Mouse (Mus musculus): ENCODE data around the gene Myog.
"Not testable (repeated sequence)": the region's sequence is repeated elsewhere in the genome, so short reads cannot be mapped to it uniquely, and the experiment has no call there.

Myog gene

DNA sequence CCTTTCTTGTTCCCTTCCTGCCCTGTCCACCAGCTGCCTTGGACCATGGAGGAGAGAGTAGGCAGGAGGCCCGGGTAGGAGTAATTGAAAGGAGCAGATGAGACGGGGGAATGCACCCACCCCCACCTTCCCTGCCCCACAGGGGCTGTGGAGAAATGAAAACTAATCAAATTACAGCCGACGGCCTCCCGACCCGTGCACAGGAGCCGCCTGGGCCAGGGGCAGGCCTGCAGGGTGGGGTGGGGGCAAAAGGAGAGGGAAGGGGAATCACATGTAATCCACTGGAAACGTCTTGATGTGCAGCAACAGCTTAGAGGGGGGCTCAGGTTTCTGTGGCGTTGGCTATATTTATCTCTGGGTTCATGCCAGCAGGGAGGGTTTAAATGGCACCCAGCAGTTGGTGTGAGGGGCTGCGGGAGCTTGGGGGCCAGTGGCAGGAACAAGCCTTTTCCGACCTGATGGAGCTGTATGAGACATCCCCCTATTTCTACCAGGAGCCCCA lies at the start of gene Myog:
Myog (plus strand) TSS at position 392 of the 502 bp plus-strand sequence.
- DNase-seq (ENCODE audit: low spot score): no peak

DNA sequence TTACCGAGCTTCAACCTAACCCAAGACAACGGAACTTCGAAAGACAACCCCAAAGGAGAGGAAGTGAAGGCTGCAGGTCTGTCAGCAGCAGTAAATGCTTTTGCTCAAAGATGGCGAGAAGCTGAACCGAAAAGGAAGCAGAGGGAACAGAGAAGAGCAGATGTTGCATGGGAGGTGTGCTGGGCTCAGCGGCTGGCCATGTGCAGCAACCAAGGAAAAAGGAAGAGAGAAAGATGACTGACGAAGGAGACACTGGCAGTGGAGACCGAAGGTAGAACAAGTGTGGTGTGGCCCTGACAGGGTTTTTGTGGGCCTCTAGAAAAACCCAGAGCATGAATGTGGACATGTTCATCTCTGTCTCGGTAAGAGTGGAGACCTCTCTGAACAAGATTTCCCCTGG lies 49.1 kb upstream of the Myog start:
- no peak for DNase-seq (ENCODE audit: low spot score)

DNA sequence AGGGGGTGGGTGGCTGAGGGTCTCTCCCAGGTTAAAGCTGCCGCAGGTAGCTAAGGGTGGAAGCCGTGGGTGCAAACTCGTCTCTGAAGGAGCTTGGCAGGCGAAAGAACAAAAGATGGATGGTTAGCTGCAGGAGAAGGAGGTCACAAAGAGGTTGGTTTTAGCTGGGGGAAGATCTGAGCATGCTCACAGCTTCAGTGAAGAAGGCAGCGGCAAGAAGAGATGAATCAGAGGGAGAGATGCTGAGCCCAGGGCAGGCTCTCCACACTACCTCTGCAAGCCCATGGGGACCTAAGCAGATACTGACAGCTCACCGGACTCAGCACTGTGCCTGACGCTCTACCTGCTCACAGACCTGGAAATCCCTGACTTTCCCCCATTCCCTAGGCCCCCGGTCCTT lies 48.5 kb upstream of the Myog start:
- DNase-seq (ENCODE audit: low spot score): no peak

DNA sequence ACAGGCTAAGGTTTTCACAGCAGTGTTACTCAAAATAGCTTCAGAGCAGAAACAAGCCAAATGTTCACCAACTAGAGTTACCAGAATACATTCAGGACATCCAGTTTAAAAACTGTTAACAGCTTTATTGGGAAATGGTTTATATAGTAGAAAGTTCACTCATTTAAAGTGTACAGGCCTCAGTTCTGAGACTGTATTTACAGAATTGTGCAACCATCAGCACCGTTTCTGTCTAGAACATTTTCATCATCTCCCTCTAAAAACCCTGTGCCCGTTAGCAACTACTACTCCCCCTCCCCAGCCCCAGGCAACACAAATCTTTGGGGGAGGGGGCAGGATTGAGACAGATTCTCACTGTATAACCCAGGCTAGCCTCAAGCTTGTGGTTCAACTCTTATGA lies 47.5 kb upstream of the Myog start:
- no peak for DNase-seq (ENCODE audit: low spot score)

DNA sequence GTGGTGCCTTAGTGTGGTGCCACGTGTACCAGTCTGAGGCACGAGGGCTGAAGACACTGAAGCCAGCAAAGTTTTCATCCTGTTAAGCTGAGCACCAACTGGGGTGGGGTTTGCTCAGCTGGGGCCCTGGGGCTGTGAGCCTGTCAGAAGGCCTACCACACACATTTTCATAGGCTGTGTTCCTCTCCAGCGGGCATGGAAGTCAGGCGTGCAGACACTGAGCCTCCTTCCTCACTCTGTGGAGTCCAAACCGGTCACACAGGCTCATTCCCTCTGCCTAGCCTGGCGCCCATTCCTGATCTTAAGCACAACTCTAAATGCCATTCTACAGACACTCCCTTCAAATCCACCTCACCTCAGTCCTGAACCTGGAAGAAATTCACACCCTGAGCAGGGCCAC lies 46.3 kb upstream of the Myog start:
- no peak for DNase-seq (ENCODE audit: low spot score)

DNA sequence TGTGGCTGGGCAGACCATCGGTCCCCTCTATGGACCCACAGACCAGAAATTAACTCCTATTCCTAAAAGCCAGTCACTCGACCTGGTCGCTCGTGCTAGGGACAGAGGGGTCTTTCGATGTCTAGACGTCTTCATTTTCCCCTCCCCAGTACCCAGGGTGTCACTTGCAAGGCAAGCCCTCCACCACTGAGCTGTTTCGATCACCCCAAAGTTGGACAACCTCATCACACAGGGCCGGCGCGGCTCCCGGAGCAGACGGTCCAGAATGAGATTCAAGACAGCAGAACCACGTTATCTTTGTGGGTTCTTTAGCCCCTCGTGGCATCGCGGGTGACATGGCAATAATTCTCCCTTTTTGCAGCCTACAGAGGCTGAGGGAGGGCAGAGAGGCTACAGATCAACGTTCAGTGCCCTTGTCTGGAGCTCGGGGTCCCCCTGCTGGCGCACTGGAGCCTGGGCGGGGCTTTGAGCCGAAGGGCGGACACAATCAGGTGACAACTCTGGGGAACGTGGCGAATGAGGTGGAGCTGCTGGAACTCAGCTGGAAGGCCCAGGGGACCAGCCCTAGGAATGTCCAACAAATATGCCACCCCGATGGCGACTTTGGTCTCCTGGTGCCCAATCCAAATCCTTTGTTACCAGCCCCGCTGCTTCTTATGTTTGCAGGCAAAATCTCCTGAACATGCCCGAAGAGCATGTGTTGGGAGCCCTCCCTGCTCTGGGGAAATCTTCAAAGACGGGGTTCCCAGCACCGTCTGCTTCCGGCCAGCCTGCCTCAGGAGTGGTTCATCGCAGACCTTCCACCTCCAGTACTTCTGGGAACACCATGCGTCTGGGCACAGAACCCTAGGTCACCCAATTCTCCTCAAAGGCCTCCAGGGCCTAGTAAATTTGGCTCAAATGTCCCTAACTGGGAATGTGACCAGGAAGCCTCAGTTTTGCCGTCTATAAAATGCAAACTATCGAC lies 45.6 kb upstream of the Myog start:
- peak; percentile 92 for DNase-seq (ENCODE audit: low spot score)

DNA sequence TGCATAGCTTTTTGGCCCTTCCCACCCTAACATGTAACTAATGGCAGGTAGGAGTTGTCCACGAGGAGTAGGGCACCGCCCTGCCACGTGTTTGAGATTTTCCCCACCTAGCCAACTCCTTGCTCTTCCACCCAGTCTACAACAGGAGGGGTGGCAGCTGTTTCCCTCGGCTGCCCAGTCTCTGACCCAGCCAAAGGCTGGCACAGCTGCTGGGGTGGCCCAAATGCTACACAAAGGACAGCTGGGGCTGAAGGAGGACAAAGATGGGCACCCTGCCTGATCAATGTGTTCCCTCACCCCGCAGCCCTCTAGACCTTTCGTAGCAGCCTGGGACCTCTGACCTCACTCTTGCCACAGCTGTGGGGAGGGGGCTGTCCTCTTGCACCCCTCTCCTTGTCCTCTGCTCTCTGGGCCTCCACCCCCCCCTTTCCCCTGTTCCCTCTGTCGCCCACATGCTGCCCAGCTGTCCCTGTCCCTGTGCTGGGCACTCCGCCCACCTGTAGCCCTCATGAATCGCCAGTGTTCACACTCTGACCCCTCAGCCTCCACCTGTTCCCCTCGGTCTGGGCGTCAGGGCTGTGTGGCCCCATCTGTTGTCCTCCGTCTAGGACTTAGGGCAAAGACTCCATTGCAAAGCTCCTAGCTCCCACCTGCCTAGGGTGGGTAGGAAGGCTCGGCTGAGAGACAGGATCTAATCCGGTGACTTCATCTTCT lies 44.6 kb upstream of the Myog start:
- no peak for DNase-seq (ENCODE audit: low spot score)

DNA sequence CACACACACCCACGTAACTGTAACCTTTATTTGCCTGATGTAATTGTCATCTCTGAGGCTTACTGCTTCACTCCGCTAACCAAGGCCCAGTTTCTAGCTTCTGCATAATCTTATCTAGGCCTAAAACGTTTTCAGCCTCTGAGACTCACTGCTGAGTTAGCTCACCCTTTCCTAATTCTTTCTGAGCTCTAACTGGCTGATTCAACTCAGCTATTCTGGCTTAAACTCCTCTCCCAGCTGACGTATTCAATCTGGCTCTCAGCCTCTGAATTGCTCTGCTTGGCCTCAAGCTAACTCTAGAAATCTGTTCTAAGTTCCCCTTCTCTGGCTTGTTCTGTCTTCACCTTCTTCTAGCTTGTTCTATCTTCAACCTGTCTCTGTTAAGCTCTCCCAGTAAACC lies 43.2 kb upstream of the Myog start:
- DNase-seq (ENCODE audit: low spot score): no peak

DNA sequence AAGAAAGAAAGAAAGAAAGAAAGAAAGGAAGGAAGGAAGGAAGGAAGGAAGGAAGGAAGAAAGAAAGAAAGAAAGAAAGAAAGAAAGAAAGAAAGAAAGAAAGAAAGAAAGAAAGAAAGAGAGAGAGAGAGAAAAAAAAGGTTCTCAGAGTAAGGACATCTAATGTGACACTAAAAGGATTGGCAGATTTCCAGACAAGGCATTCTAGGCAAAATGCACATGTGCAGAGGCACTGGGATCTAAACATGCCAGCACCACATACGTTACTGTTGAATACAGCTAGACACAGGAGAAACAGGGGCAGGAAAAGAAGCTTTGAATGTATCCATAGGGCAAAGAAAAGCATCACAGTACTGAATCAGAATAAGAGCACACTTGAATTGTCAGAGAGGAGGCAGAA lies 40.1 kb upstream of the Myog start:
- not testable (repeated sequence) for DNase-seq (ENCODE audit: low spot score)

DNA sequence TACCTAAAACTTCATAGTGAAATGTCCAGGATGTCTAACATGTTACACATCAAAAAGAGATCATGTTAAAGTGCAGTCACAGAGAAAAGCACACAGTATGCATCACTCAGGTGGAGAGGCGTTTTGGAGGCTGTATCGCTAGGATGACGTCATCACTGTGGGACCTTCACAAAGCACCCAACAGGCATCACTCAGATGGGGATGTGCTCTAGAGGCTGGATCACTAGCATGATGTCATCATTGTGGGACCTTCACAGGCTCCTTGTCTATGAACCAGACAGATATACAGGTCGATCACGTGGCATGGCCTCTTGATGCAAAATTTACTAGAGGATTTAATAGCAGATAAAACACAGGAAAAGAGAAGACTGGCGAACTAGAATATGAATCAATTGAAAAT lies 25.4 kb upstream of the Myog start:
- no peak for DNase-seq (ENCODE audit: low spot score)

DNA sequence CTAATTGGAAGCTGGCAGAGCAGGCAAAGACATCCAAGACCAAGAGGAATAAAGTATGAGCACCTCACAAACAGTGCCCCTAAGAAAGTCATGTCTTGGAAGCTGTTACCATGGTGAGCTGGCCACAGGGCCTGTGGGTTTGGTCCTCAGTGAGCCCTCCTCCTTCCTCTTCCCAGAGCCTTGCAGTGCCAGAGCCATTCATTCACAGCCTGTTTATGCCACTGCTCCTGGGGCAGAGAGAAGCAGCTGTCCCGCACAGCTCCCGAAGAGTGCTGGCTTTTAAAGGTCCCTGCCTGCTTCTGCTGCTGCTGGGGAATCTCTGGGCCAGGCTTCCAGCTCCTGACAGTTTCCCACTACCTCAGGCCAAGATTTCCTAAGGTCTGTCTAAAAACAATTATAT lies 24.0 kb upstream of the Myog start:
- DNase-seq (ENCODE audit: low spot score): no peak

DNA sequence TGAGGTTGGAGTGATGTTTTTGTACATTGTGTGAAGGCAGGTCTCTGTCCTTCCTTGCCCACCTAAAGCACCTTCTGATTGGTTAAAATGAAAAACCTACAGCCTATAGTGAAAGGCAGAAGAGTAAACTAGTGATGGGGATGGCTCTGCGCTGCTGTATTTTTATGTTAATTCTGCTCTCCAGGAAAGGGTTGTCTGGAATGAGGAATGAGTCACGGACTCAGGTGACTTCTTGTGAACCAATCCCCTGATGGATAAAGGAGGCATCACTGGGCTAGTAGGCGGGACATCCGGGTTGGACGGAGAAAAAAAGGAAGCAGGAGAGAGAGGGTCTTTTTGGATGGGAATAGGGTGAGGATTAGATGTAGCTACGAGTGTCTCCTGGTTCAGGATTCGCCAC lies 19.8 kb upstream of the Myog start:
- no peak for DNase-seq (ENCODE audit: low spot score)

DNA sequence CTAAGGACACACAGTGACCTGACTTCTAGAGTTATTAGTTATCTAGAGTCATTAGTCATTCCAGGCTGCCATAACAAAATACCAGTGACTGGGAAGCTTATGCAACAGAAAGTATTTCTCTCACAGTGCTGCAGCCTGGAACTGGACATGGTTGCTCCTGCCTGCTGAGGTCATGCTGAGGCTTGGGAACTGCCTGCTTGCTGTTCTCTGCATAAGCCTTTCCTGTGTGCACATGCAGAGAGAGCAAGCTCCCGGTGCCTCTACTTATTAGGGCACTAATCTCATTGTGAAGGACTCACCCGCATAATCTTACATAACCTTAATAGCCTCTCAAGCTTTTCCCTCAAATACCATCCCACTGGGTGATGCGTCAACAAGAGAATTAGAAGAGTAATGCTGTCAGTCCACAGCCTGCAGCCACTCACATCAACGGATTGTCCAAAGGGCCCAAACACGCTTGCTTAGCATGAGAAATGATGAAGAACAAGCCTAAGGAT lies 17.0 kb upstream of the Myog start:
- no peak for DNase-seq (ENCODE audit: low spot score)

DNA sequence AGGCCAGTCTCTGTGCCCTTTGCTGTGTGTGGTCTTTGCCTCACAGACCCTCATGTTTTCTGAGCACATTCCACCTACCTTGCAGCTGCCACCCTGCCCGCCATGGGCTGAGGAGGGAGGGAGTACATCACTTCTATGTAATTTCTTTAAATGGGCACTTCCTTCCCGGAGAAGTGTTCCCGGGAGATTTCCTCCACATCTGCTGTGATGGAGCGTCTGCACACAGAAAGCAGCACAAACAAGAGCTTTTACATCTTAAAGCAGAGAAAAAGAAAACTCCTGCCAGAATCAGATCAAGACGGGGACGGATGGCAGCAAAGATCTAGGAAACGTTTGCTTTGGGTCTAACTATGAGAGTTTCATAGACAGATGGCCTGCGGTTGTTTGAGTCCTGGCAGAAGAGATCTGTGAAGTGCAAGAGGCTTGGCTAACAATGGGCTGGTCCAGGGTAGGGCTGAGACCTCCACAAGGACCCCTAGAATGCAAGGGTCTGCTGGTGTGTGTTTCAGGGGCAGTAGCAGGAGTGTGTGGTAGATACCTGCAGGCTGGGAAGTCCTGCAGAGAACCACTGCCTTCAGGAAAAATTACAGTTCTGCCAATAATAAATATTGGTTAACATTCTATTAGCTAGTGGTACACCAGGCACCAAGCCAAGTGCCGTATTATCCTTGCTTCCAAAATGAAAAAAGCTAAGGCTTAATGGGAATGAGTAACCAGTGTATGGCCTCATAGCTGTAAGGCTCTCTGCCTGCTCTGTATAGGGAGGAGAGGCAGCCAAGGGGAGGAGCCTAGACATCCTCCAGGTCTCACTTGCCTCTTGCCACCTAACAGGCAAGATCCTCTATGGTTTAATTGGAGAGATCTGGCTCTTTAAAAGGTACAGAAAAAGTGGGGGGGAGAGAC lies 16.0 kb upstream of the Myog start:
- no peak for DNase-seq (ENCODE audit: low spot score)

DNA sequence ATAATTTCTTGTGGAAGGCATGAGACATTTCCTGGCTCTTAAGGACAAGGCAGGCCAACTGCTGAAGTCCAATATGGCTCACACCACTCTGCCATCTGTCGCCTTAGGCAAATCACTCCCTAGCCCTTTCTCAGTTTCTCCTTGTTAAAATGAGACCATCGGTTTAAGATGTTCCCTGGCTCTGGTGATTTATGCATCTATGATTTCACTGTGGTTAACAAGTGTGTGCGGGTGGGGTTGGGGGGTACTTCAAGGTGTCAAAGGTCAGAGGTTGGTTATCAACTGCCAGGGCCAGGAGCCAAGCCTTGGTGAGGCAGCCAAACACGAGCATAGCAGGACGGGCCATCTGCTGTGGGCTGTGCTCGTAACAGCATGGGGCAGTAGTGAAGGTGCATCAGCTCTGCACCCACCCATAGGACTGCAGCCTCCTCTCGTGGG lies 15.3 kb upstream of the Myog start:
- DNase-seq (ENCODE audit: low spot score): no peak

DNA sequence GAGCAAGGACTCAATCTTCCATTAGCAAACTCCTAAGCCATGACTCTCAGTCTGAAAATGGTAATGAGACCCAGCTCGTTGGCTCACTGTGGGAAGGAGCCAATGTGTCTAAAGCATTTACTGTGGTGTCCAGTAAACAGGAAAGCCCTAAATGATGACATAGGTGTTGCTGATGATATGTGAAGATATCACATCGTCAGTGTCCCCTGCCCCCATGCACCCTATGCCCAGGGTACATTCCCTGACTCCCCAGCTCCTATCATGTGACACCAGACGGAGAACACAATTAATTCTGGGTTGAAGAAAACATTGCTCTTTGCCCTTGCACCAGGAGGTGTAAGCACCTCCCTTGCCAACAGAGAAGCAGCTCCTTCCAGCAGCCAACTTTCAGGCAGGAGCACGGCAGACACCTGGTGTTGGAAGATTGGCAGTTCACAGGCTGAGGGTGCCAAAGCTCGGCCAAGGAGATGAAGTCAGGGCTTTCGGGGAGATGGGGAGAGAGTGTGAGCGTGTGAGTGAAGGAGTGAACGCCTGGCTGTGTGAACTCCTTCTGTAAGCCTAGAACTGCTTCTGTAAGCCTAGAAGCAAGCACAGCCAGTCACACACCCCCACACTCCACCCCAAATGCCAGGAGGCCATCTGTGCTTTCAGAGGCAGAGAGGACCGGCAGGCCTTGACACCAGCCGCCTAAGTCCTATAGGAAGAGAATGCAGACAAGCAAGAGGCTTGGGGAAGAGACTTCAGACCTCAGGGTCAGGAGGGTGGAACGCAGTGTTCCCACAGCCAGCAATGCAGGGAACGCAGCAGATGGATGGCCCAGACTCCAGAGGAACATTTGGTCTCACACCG lies 13.9 kb upstream of the Myog start:
- no peak for DNase-seq (ENCODE audit: low spot score)

DNA sequence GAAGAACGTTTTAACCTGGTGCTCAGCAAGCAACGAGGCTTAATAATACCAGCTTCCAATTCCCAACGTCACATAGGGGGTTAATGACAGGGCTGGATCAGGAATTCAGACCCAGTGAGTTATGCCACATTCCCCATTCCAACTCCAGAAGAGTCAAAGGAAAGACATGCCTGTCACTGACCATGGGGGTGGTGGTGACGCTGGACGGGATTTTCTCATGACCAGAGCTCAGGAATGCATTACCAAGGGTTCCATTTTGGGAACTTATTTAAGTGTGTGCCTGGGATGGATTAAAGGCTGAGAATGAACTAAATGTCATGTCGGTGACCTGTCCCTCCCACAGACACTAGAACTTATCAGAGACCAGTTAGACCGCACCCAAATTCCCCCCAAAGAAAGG lies 13.0 kb upstream of the Myog start:
- no peak for DNase-seq (ENCODE audit: low spot score)

DNA sequence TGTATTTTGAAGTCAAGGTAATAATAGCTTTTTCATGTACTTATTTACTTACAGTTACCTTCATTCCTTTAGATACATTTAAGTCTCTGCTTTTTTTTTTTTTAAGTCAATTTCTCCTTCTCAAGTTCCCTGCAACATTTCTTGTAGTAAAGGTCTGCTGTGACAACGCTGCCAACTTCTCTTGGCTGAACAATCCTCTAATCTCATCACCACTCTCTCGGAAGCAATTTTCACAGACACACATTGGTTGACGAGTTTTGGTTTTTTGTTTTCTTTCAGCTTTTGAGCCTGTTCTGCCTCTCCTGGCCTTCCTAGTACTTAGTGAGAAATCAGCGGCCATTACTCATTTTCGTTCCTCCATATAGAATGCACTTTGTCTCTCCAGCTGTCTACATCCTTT lies 9.6 kb upstream of the Myog start:
- DNase-seq (ENCODE audit: low spot score): no peak

DNA sequence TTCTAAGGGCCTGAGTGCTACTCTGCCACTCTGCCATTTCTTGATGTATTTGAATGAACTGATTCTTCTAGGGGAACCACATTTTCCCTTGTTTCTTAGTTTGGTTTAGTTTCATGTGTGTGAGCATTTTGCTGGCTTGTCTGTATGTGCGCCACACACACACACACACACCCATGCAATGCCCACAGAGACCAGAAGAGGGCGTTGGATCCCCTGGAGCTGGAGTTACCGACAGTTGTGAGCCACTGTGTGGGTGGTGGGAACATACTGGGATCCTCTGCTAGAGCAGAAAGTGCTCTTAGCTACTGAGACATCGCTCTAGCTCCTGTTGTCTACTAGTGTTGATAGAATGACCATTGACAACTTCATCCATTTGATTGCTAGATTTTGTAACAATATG lies 8.2 kb upstream of the Myog start:
- no peak for DNase-seq (ENCODE audit: low spot score)

DNA sequence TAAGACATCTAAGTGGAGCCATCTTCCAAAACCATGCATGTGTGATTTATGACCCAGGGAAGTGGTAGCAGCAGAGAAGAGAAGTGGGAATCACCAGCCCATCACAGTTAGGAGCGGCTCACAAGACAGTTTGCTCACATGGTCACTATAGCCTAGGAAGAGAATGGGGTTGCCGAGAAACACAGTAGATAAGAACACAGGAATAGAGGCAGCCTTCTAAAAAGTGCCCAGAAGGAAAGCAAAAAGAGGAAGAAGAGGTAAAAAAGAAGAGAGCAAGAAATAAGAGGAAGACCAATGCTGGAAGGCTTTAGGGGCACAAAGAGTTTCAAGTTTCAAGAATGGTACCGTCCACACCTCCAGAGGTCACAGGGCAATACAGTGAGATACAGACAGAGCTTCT lies 7.4 kb upstream of the Myog start:
- no peak for DNase-seq (ENCODE audit: low spot score)

DNA sequence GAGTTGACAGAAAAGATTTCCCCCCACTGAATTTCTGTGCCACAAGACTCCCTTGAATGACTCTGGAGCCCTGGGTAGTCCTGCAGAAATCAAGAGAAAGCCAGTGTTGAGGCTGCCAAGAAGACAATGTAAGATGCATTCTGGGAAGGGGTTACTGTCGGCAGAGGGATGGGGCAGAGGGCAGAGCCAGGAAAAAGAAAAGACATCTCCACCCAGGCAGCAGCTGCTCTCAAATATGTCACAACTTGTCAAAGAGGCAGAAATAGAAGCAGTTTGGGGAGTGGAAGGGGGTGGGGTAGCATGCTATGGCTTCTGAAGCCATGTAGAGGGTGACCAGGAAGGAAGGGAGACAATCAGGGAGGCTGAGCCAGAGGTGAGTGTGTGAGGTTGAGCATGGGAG lies 6.7 kb upstream of the Myog start:
- no peak for DNase-seq (ENCODE audit: low spot score)

Measured in retina, embryonic 14.5 days (tissue).